Mouse (Mus musculus) limb, embryonic 13.5 days (tissue): ENCODE data around the gene Ipo5. TPM values are rescaled to one million over a fixed set of nuclear protein-coding genes. Genes with fewer than 3 reads are reported as not detected.

Source experiments
- ATAC-seq: fragments of 200-750 bp; cut with Nextera tagmentation; 2 replicates; pipeline ENCODE4 v1.8.0; 2017; ENCODE audit warnings: low read depth, moderate number of reproducible peaks, moderate TSS enrichment; ENCODE audit not compliant: low FRiP score
- H3K27ac ChIP-seq: fragments of 300-500 bp; sonication (generic); 2 replicates; pipeline ENCODE4 v1.5.1; 2015; ENCODE audit warnings: inconsistent platforms, mild to moderate bottlenecking, moderate library complexity
- H3K27me3 ChIP-seq: fragments of 300-500 bp; sonication (generic); 2 replicates; pipeline ENCODE4 v1.6.1; 2015; ENCODE audit warnings: mild to moderate bottlenecking, inconsistent platforms
- H3K36me3 ChIP-seq: fragments of 300-500 bp; sonication (generic); 2 replicates; pipeline ENCODE4 v1.6.1; 2015; ENCODE audit warnings: inconsistent platforms, mild to moderate bottlenecking, moderate library complexity
- H3K4me1 ChIP-seq: fragments of 300-500 bp; sonication (generic); 2 replicates; pipeline ENCODE4 v1.6.1; 2015; ENCODE audit warnings: inconsistent platforms
- H3K4me2 ChIP-seq: fragments of 300-500 bp; sonication (generic); replicated peaks from 2 replicates; pipeline ENCODE4 v1.6.1; 2015; ENCODE audit warnings: inconsistent platforms, mild to moderate bottlenecking, moderate library complexity
- H3K4me3 ChIP-seq: fragments of 300-500 bp; sonication (generic); 2 replicates; pipeline ENCODE4 v1.5.1; 2015; ENCODE audit warnings: moderate library complexity, mild to moderate bottlenecking, inconsistent platforms
- H3K9ac ChIP-seq: fragments of 300-500 bp; sonication (generic); 2 replicates; pipeline ENCODE4 v1.6.1; 2015; ENCODE audit warnings: mild to moderate bottlenecking, inconsistent platforms
- H3K9me3 ChIP-seq: fragments of 300-500 bp; sonication (generic); 2 replicates; pipeline ENCODE4 v1.6.1; 2016; ENCODE audit warnings: inconsistent platforms
- WGBS: fragments of 180-500 bp; shearing (Covaris S2); methylation state at CpG from one replicate; pipeline ENCODE4 v1.1.7; 2015; 5-methylcytosine and 5-hydroxymethylcytosine counted together
- polyA plus RNA-seq: library from polyadenylated mRNA; unstranded; fragments of >200 nt; fragmentation: Nextera tagmentation; extraction: Ambion mirVana; gene quantifications from 2 replicates; pipeline ENCODE4 v1.2.1, GENCODE M21; 2015

Ipo5 gene
- polyA plus RNA-seq, 1 experiment from 2014 or later, result 90.0 TPM

- Histone ChIP-seq H3K9ac (no peak overlapping the region), H3K4me1 (no peaks in the 10 kb centered on the region), H3K9me3 (no peaks in the 10 kb centered on the region), H3K4me2 (no peak overlapping the region), H3K4me3 (no peak overlapping the region), H3K27ac (no peak overlapping the region), H3K27me3 (no peaks in the 10 kb centered on the region), H3K36me3 (no peaks in the 10 kb centered on the region)
- 82% methylated on average over 9 of the region's 9 CpGs for WGBS
- no peak for ATAC-seq
Observed at GRCm38 (mm10) chr14:120881054-120881453, 30.0 kb upstream of the Ipo5 start.

- H3K36me3 ChIP-seq, result no peaks in the 10 kb centered on the region
- ATAC-seq, result no peak
- WGBS, result 85% methylated on average over 11 of the region's 11 CpGs
Observed at GRCm38 (mm10) chr14:120888681-120889080, 22.3 kb upstream of the Ipo5 start.

GRCm38 (mm10) chr14:120892369-120892768 is 18.7 kb upstream of the Ipo5 start:
- H3K27ac ChIP-seq, result no peak overlapping the region
- no peaks in the 10 kb centered on the region for H3K4me1 ChIP-seq
- WGBS, result 77% methylated on average over 8 of the region's 8 CpGs
- no peak overlapping the region for H3K4me2 ChIP-seq
- H3K27me3 ChIP-seq, result no peaks in the 10 kb centered on the region
- ATAC-seq, result no peak
- no peaks in the 10 kb centered on the region for H3K36me3 ChIP-seq
- H3K4me3 ChIP-seq, result no peak overlapping the region
- no peaks in the 10 kb centered on the region for H3K9me3 ChIP-seq
- no peak overlapping the region for H3K9ac ChIP-seq

More at GRCm38 (mm10) chr14:120888681-120889080, 22.3 kb upstream of the Ipo5 start:
- Histone ChIP-seq H3K27ac (no peak overlapping the region), H3K4me2 (no peak overlapping the region), H3K27me3 (no peaks in the 10 kb centered on the region), H3K4me3 (no peak overlapping the region), H3K9me3 (no peaks in the 10 kb centered on the region), H3K4me1 (no peaks in the 10 kb centered on the region), H3K9ac (no peak overlapping the region)

GRCm38 (mm10) chr14:120896613-120897012 is 14.4 kb upstream of the Ipo5 start:
- Histone ChIP-seq H3K4me1 (no peaks in the 10 kb centered on the region), H3K36me3 (no peaks in the 10 kb centered on the region), H3K27ac (no peak overlapping the region), H3K9me3 (no peaks in the 10 kb centered on the region), H3K9ac (no peak overlapping the region), H3K4me2 (no peak overlapping the region), H3K4me3 (no peak overlapping the region), H3K27me3 (no peaks in the 10 kb centered on the region)
- 81% methylated on average over 11 of the region's 11 CpGs for WGBS
- no peak for ATAC-seq

DNA sequence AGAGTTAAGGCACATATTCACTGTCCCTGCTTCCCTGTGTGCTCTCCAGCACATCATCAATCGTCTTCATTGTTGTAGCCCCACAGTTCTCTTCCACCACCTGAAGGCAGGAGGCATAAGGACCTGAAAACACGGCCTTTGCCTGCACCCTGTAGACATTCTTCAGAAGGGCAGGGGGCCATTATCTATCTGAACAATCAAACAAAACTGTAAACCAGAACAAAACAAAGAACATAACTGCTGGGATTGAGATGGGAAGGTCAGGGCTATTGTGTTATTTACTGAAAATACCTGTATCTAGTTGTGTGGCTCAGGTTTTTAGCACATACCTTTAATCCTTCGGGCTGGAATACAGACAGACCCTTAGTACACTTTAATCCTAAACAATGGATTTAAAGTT is 12.1 kb upstream of the Ipo5 start:
- H3K36me3 ChIP-seq, result no peaks in the 10 kb centered on the region
- no peak overlapping the region for H3K27ac ChIP-seq
- H3K9ac ChIP-seq, result no peak overlapping the region
- H3K4me1 ChIP-seq, result no peaks in the 10 kb centered on the region
- ATAC-seq, result no peak
- no peak overlapping the region for H3K4me3 ChIP-seq
- no peak overlapping the region for H3K4me2 ChIP-seq
- no peaks in the 10 kb centered on the region for H3K27me3 ChIP-seq
- no peaks in the 10 kb centered on the region for H3K9me3 ChIP-seq
- WGBS, result 80% methylated on average over 3 of the region's 3 CpGs

GRCm38 (mm10) chr14:120909396-120909795 is 1.6 kb upstream of the Ipo5 start:
- Histone ChIP-seq H3K9ac (no peak overlapping the region), H3K9me3 (no peaks in the 10 kb centered on the region), H3K4me3 (no peak overlapping the region), H3K27ac (no peak overlapping the region), H3K4me1 (peaks cover 14% of the 10 kb centered on the region), H3K4me2 (no peak overlapping the region), H3K27me3 (no peaks in the 10 kb centered on the region), H3K36me3 (no peaks in the 10 kb centered on the region)
- WGBS, result 77% methylated on average over 3 of the region's 3 CpGs
- no peak for ATAC-seq

GRCm38 (mm10) chr14:120910320-120910719 is 704 bp upstream of the Ipo5 start:
- H3K4me3 ChIP-seq, result peak overlapping the region; percentile 87
- peak; percentile 78 for ATAC-seq
- H3K4me2 ChIP-seq, result peak overlapping the region; percentile 93
- peaks cover 14% of the 10 kb centered on the region for H3K4me1 ChIP-seq
- H3K9me3 ChIP-seq, result no peaks in the 10 kb centered on the region
- under 1% methylated on average over 17 of the region's 18 CpGs for WGBS
- peak overlapping the region; percentile 55; the same call in 1 of the 2 replicates for H3K27ac ChIP-seq
- peak overlapping the region; percentile 82 for H3K9ac ChIP-seq
- H3K27me3 ChIP-seq, result no peaks in the 10 kb centered on the region
- H3K36me3 ChIP-seq, result no peaks in the 10 kb centered on the region

DNA sequence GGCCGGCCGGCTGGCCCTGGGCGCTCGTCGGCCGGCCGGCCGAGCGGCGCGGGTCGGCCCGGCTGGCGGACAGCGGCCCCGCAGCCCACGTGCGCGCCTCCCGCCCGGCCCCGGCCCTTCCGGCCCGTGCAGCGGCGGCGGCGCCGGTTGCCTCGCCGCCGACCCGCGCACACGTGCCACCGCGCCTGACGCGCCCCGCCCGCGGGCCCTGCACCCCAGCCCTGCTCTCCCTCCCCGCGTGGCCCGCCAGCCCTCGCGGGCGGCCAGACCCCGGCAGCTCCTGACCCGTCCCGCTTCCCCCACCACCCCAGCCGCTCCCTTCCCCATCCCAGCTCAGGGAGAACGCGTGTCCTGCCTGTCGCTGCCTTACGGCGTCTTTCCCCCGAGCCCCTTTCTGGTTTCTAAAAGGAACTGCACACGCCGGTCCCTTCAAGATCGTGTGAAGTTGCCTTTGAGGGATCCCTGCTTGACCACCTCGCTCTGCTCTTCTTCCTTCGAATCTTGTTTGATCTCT is 421 bp downstream of the Ipo5 start:
- no peaks in the 10 kb centered on the region for H3K9me3 ChIP-seq
- peak overlapping the region; percentile 87 for H3K4me3 ChIP-seq
- ATAC-seq, result peak; percentile 20
- peak overlapping the region; percentile 89 for H3K9ac ChIP-seq
- no peaks in the 10 kb centered on the region for H3K36me3 ChIP-seq
- peaks cover 14% of the 10 kb centered on the region for H3K4me1 ChIP-seq
- H3K27me3 ChIP-seq, result no peaks in the 10 kb centered on the region
- H3K27ac ChIP-seq, result peak overlapping the region; percentile 87
- under 1% methylated on average over 41 of the region's 63 CpGs for WGBS
- H3K4me2 ChIP-seq, result peak overlapping the region; percentile 83

- 0 out of 2 replicates have a peak, but pooled peaks cover 2% of the 10 kb centered on the region for H3K36me3 ChIP-seq
- peaks cover 14% of the 10 kb centered on the region for H3K4me1 ChIP-seq
- ATAC-seq, result no peak
- WGBS, result 12% methylated on average over 11 of the region's 11 CpGs
- H3K4me3 ChIP-seq, result peak overlapping the region; percentile 87
- no peaks in the 10 kb centered on the region for H3K9me3 ChIP-seq
- H3K4me2 ChIP-seq, result peak overlapping the region; percentile 83
- H3K9ac ChIP-seq, result peak overlapping the region; percentile 89
- H3K27ac ChIP-seq, result no peak overlapping the region
- H3K27me3 ChIP-seq, result no peaks in the 10 kb centered on the region
Observed at GRCm38 (mm10) chr14:120912090-120912710, 1.2 kb downstream of the Ipo5 start.

DNA sequence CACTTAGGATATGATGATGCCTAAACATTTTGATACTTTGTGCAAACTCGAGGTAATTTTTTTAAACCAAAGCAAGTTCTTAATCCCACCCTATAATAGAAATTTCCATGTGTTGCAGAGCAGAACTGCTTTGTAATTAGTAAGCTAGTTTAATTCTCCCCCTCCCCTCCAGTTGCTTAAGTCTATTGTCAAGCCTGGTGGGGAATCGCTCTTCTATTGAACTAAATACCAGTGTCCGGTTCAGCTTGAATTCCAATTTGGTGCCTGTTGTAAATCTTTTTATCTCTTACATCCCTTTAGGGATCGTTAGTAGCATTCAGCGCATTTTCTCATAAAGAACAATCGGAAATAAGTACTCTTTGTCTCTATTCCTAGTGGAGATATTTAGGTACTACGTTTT is 1.9 kb downstream of the Ipo5 start:
- Histone ChIP-seq H3K4me2 (peak overlapping the region; percentile 83), H3K9ac (no peak overlapping the region), H3K4me1 (peaks cover 14% of the 10 kb centered on the region), H3K27me3 (no peaks in the 10 kb centered on the region), H3K36me3 (peaks cover 5% of the 10 kb centered on the region), H3K4me3 (peak overlapping the region; percentile 87), H3K27ac (no peak overlapping the region), H3K9me3 (no peaks in the 10 kb centered on the region)
- WGBS, result 39% methylated on average over 7 of the region's 7 CpGs
- ATAC-seq, result no peak

DNA sequence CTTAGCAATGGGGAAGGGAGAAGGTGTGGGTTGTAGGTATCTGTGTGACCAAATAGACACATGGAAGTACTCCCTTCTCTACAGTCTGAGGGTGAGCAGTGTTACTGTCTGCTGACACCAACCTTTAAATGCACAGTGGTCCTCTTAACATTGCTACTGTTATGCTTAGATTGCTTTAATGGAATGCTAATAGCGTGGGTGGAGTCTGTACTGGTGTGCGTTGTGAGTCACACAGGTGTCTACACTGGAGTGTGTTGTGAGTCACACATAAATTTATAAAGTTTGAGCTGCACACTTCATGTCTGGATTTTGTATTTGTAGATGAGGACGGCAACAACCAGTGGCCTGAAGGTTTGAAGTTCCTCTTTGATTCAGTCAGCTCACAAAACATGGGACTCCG is 10.8 kb downstream of the Ipo5 start:
- H3K27me3 ChIP-seq, result no peaks in the 10 kb centered on the region
- no peak overlapping the region for H3K4me2 ChIP-seq
- ATAC-seq, result no peak
- H3K9ac ChIP-seq, result no peak overlapping the region
- H3K4me3 ChIP-seq, result no peak overlapping the region
- no peaks in the 10 kb centered on the region for H3K4me1 ChIP-seq
- no peaks in the 10 kb centered on the region for H3K9me3 ChIP-seq
- H3K27ac ChIP-seq, result no peak overlapping the region
- H3K36me3 ChIP-seq, result peaks cover 91% of the 10 kb centered on the region
- 93% methylated on average over 4 of the region's 4 CpGs for WGBS

DNA sequence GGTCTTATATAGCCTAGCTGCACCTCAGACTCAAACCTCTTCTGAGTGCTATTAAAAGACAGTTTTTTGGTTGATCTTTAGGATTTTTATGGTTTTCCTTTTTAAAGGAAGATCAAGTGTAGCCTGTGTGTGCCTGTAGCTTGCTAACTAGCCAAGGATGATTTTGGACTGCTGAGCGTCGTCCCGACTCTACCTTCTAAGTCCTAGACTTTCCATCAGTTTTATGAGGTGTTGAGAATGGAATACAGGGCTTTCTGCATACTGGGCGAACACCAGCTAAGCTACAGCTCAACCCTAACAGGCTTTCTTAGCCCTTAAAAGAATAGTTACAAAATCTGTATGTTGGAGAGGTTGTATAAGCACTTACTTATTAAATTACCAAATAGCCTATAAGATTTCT is 13.0 kb downstream of the Ipo5 start:
- no peak overlapping the region for H3K4me3 ChIP-seq
- 46% methylated on average over 4 of the region's 4 CpGs for WGBS
- peak; percentile 64; the same call in 1 of the 2 replicates for ATAC-seq
- no peak overlapping the region for H3K27ac ChIP-seq
- H3K9me3 ChIP-seq, result no peaks in the 10 kb centered on the region
- H3K27me3 ChIP-seq, result no peaks in the 10 kb centered on the region
- peaks cover 96% of the 10 kb centered on the region for H3K36me3 ChIP-seq
- no peaks in the 10 kb centered on the region for H3K4me1 ChIP-seq
- no peak overlapping the region for H3K9ac ChIP-seq
- no peak overlapping the region for H3K4me2 ChIP-seq
